Mouse (Mus musculus) lung, embryonic 16.5 days (tissue): Measurements from ENCODE around the gene Lrrc3b. TPM values are rescaled to one million over a fixed set of nuclear protein-coding genes. Genes with fewer than 3 reads are reported as not detected.

Experiments
- ATAC-seq: fragments of 200-750 bp; cut with Nextera tagmentation; 2 replicates; pipeline ENCODE4 v1.8.0; 2017; ENCODE audit warnings: low read depth, mild to moderate bottlenecking, moderate library complexity
- H3K27ac ChIP-seq: fragments of 300-500 bp; sonication (generic); 2 replicates; pipeline ENCODE4 v1.5.1; 2014; ENCODE audit warnings: mild to moderate bottlenecking, control low read depth, low read length
- H3K27me3 ChIP-seq: fragments of 300-500 bp; sonication (generic); 2 replicates; pipeline ENCODE4 v1.6.1; 2014; ENCODE audit warnings: low read depth, low read length, mixed read lengths; ENCODE audit not compliant: control insufficient read depth, insufficient read depth
- H3K36me3 ChIP-seq: fragments of 300-500 bp; sonication (generic); 2 replicates; pipeline ENCODE4 v1.6.1; 2014; ENCODE audit warnings: low read length; ENCODE audit not compliant: control insufficient read depth, insufficient read depth
- H3K4me1 ChIP-seq: fragments of 300-500 bp; sonication (generic); replicated peaks from 2 replicates; pipeline ENCODE4 v1.6.1; 2014; ENCODE audit warnings: low read length, mixed read lengths; ENCODE audit not compliant: control insufficient read depth, insufficient read depth
- H3K4me2 ChIP-seq: fragments of 300-500 bp; sonication (generic); 2 replicates; pipeline ENCODE4 v1.6.1; 2014; ENCODE audit warnings: low read depth, low read length, control low read depth
- H3K4me3 ChIP-seq: fragments of 300-500 bp; sonication (generic); 2 replicates; pipeline ENCODE4 v1.5.1; 2014; ENCODE audit warnings: mild to moderate bottlenecking, low read length, control low read depth
- H3K9ac ChIP-seq: fragments of 300-500 bp; sonication (generic); 2 replicates; pipeline ENCODE4 v1.6.1; 2014; ENCODE audit warnings: low read length, control low read depth
- H3K9me3 ChIP-seq: fragments of 300-500 bp; sonication (generic); 2 replicates; pipeline ENCODE4 v1.6.1; 2016; ENCODE audit warnings: low read length; ENCODE audit not compliant: control insufficient read depth
- WGBS: fragments of 180-500 bp; shearing (Covaris S2); extraction: QIAGEN DNeasy Blood & Tissue Kit; methylation state at CpG from one replicate; pipeline ENCODE4 v1.1.7; 2014; 5-methylcytosine and 5-hydroxymethylcytosine counted together
- polyA plus RNA-seq: library from polyadenylated mRNA; unstranded; fragments of >200 nt; fragmentation: Nextera tagmentation; extraction: Ambion mirVana; gene quantifications from 2 replicates; pipeline ENCODE4 v1.2.1, GENCODE M21; 2015

The Lrrc3b gene
- polyA plus RNA-seq, 1 experiment from 2014 or later: 4.3 TPM

DNA sequence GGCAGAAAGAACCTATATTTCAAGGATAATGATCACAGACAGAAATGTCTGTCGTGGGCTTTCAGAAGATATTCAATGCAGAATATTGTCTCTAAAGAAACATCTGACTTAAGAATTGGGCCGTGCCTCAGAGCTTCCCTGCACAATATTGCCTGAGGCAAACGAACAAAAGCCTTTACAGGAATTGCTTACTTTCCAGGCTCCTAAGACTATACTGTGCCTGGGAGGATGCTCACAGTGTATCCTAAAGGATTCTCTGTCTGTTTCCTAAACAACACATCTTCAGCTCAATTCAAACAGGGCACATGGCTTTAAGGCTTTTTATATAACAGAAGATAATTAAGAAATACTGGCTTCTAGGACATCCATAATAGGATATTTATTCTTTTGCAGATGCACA, 79.7 kb downstream of the Lrrc3b start:
- Histone ChIP-seq H3K4me1 (no peaks in the 10 kb centered on the region), H3K27ac (no peak overlapping the region), H3K4me3 (no peak overlapping the region), H3K27me3 (no peaks in the 10 kb centered on the region), H3K36me3 (no peaks in the 10 kb centered on the region), H3K9ac (no peak overlapping the region), H3K9me3 (no peaks in the 10 kb centered on the region), H3K4me2 (no peak overlapping the region)
- ATAC-seq: no peak
- WGBS: 72% methylated on average over 3 of the region's 3 CpGs

DNA sequence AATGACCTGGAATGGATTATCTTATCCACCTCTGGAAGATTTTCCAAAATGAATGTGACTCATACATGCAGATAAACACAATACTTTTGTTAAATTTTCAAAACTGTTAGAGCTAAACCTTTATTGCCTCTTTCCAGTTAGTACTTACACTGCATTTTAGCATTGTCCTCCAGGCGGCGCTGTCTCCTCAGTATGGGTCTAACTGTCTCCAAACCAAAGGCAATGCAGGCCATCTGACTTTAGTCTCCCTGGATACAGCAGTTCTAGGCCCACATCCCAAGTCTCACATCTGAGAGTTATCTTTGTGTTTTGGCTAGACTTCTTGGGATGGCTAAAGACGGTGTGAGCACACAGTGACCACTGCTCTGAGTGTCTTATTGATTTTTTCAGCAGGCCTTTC, 83.3 kb downstream of the Lrrc3b start:
- no peaks in the 10 kb centered on the region for H3K36me3 ChIP-seq
- no peaks in the 10 kb centered on the region for H3K4me1 ChIP-seq
- no peaks in the 10 kb centered on the region for H3K27me3 ChIP-seq
- no peak for ATAC-seq
- no peak overlapping the region for H3K4me3 ChIP-seq
- H3K27ac ChIP-seq: no peak overlapping the region
- no peak overlapping the region for H3K4me2 ChIP-seq
- H3K9ac ChIP-seq: no peak overlapping the region
- WGBS: 15% methylated on average over 3 of the region's 3 CpGs
- no peaks in the 10 kb centered on the region for H3K9me3 ChIP-seq

DNA sequence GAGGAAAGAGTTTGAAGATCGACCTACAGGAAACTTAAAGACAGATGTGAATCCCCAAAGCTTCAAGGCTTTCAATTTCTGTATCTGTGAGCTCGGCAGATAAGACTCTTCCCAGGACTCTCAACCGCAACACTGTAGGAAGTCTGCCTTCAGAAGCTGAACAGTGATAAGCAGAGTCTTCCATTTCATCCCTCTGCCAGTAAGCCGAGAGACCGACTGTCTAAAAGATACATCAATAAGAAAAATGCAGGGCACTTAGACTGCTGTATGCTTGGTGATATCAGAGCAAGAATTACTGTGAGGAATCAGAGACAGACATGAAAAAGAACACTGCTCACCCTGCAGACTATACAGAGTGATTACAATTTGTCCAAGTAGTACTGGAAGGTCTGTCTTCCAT, 84.5 kb downstream of the Lrrc3b start:
- H3K9me3 ChIP-seq: no peaks in the 10 kb centered on the region
- no peak overlapping the region for H3K27ac ChIP-seq
- H3K4me3 ChIP-seq: no peak overlapping the region
- no peaks in the 10 kb centered on the region for H3K27me3 ChIP-seq
- H3K9ac ChIP-seq: no peak overlapping the region
- WGBS: 30% methylated on average over 5 of the region's 5 CpGs
- no peak for ATAC-seq
- no peaks in the 10 kb centered on the region for H3K4me1 ChIP-seq
- H3K36me3 ChIP-seq: no peaks in the 10 kb centered on the region
- H3K4me2 ChIP-seq: no peak overlapping the region

DNA sequence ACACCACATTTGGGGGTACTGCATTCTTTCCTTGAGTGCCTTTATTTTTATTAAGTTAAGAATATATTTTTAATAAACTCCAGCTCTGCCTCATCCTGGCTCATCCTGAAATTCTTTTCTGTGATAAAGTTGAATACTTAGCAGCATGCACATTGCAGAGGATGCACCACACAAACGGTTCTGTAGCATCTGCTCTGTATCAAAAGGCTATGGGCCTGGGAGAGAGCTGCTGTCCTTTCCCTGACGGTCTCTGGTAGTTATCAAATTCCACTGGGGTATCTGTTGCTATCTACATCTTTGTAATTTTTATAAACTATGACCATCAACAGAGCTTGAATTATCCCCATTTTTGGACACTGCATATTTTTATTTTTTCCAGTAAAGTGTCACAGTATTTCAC, 105.7 kb downstream of the Lrrc3b start:
- H3K36me3 ChIP-seq: no peaks in the 10 kb centered on the region
- no peak for ATAC-seq
- H3K9me3 ChIP-seq: no peaks in the 10 kb centered on the region
- no peaks in the 10 kb centered on the region for H3K27me3 ChIP-seq
- no peaks in the 10 kb centered on the region for H3K4me1 ChIP-seq
- no peak overlapping the region for H3K27ac ChIP-seq
- no peak overlapping the region for H3K4me3 ChIP-seq
- WGBS: 39% methylated on average over 2 of the region's 2 CpGs
- H3K4me2 ChIP-seq: no peak overlapping the region
- H3K9ac ChIP-seq: no peak overlapping the region

DNA sequence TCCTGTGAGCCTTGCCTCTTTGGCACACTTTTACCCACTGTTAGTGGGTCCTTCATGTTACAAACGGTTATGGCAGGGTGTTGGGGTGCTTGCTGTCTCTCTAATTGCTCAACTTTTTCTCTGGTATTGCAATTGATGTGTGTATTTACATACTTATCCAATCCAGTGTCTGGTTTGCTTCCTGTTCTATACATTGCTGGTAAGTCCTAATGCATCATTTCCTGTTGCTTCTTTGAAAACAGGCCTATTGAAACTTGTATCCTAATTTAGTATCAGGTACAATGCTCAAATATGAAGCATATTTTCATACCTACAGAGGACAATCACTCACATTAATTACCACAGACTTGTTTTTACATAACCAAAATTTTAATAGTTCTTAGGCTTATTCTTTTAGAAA, 107.4 kb downstream of the Lrrc3b start:
- Histone ChIP-seq H3K4me2 (no peak overlapping the region), H3K9me3 (no peaks in the 10 kb centered on the region), H3K27me3 (no peaks in the 10 kb centered on the region), H3K9ac (no peak overlapping the region), H3K4me3 (no peak overlapping the region), H3K27ac (no peak overlapping the region), H3K4me1 (no peaks in the 10 kb centered on the region), H3K36me3 (no peaks in the 10 kb centered on the region)
- no peak for ATAC-seq
- WGBS: 19% methylated on average over 1 of the region's 1 CpGs

DNA sequence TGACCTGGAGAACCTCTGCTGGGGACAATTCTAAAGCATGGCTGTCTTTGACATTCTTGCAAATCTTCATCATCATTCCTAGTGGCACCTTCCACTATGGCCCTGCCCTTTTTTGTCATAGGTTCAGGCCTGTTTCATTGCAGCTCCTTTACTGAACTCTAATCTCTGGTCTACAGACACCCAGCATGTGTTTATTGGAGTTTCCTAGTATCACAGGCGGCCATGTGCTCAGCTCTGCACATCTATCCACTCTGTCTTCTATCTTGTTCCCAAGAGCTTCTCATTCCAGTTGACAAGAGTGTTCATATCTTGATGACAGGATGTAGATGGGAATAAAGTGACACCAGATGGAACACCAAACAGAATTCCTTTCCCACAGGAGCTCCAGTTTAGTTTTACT, 108.6 kb downstream of the Lrrc3b start:
- H3K4me2 ChIP-seq: no peak overlapping the region
- H3K36me3 ChIP-seq: no peaks in the 10 kb centered on the region
- no peaks in the 10 kb centered on the region for H3K4me1 ChIP-seq
- no peaks in the 10 kb centered on the region for H3K9me3 ChIP-seq
- no peak overlapping the region for H3K9ac ChIP-seq
- no peak overlapping the region for H3K27ac ChIP-seq
- no peak overlapping the region for H3K4me3 ChIP-seq
- 52% methylated on average over 1 of the region's 1 CpGs for WGBS
- H3K27me3 ChIP-seq: no peaks in the 10 kb centered on the region
- no peak for ATAC-seq

DNA sequence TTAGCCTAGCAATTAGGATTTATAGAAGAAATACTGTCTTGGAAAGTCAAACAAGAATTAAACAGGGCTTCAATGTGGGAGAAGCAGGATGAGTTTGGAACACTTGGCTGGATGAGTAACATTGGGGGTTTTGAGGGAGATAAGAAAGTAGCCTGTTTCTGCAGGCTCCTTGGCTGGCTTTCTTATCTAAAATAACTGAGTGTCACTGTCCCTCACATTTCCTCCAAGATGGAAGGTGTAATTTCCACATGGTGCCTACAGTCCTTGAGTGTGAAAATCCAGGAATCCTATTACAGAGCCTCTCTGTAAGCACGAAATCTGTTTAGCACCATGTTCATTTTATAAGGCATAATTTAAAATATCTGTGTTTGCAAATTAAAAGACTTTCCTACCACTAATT, 112.9 kb downstream of the Lrrc3b start:
- Histone ChIP-seq H3K27me3 (no peaks in the 10 kb centered on the region), H3K4me3 (no peak overlapping the region), H3K36me3 (no peaks in the 10 kb centered on the region), H3K9me3 (no peaks in the 10 kb centered on the region), H3K4me2 (no peak overlapping the region), H3K27ac (no peak overlapping the region), H3K4me1 (no peaks in the 10 kb centered on the region), H3K9ac (no peak overlapping the region)
- WGBS: 71% methylated on average over 1 of the region's 1 CpGs
- ATAC-seq: no peak

DNA sequence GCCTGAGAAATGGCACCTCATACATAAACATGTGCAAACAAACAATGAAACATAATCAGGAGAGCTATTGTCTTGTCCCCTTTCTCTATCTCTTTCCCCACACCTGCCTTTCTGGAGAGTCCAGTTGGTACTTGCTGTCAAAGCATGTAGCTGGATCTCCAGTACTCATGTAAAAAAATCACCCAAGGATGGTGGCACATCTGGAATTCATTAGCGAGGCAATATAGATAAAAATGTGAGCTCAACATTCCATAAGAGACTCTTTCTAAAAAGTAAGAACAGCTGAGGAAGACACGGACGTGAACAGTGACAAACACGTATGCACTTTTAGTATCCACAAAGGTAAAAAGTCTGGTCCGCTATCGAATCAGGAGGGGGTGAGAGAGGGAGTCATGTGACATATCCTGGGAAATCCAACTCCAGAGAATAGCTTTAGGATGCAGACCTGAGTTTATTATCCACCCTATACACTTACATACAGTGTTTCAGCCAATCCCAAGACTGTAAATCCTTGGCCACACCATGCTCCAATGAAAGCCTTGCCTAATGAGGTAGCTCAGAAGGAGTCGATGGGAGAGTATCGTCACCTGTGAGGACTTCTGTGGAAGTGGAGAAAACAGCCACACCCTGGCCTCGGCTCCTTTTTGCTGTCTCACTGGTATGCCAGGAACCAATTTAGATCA, 116.2 kb downstream of the Lrrc3b start:
- no peak for ATAC-seq
- H3K27me3 ChIP-seq: no peaks in the 10 kb centered on the region
- no peaks in the 10 kb centered on the region for H3K9me3 ChIP-seq
- H3K27ac ChIP-seq: no peak overlapping the region
- H3K9ac ChIP-seq: no peak overlapping the region
- WGBS: 78% methylated on average over 9 of the region's 9 CpGs
- H3K4me3 ChIP-seq: no peak overlapping the region
- H3K36me3 ChIP-seq: no peaks in the 10 kb centered on the region
- H3K4me2 ChIP-seq: no peak overlapping the region
- no peaks in the 10 kb centered on the region for H3K4me1 ChIP-seq

DNA sequence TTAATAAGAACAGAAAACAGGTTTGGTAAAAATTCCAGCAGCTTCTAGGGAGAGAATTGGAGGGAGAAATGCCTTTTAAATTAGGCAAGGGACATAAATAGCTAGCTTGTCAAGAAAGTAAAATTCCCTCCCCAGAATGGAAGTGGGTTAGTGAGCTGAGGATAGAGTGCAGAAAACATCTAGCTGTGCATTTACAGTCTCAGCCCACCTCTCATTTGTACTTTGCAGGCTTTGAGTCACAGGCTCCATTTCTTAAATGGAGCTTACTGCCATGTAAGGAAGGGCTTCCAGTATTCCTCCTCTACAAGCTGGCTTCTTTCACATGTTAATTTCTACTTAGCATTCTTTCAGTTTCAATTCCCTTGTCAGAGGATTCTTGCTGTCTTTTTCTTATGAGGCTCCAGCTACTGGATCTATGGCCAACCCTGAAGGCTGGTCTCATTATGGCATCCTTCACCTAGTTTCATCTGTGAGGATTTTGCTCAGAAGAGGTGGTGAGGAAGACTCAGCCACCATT, 119.3 kb downstream of the Lrrc3b start:
- no peak for ATAC-seq
- no peaks in the 10 kb centered on the region for H3K27me3 ChIP-seq
- no peak overlapping the region for H3K4me2 ChIP-seq
- no peaks in the 10 kb centered on the region for H3K4me1 ChIP-seq
- H3K9me3 ChIP-seq: no peaks in the 10 kb centered on the region
- no peak overlapping the region for H3K27ac ChIP-seq
- no peak overlapping the region for H3K4me3 ChIP-seq
- H3K36me3 ChIP-seq: no peaks in the 10 kb centered on the region
- H3K9ac ChIP-seq: no peak overlapping the region

DNA sequence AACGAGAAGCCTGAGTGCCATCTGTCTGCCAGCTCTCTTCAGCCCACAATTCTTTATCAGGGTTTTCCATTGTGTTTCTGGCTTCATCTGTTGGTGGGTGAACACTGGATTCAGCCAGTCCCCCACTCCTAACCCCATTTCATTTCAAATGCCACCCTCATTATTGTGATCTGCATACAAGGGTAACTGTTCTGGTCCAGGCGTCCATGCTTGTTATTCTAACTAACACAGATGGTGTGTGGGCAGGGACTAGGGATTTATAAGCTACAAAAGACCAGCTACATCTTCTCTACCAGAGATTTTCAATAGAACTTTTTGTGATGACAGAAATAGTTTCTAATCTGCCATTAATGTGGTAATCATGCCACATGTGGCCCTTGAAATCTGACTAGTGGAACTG, 130.2 kb downstream of the Lrrc3b start:
- no peak for ATAC-seq
- Histone ChIP-seq H3K27ac (no peak overlapping the region), H3K36me3 (no peaks in the 10 kb centered on the region), H3K4me3 (no peak overlapping the region), H3K4me1 (no peaks in the 10 kb centered on the region), H3K4me2 (no peak overlapping the region), H3K9ac (no peak overlapping the region), H3K27me3 (no peaks in the 10 kb centered on the region), H3K9me3 (no peaks in the 10 kb centered on the region)
- WGBS: 63% methylated on average over 2 of the region's 2 CpGs
